Mouse (Mus musculus): ENCODE measurements around the gene Prkci.

DNA sequence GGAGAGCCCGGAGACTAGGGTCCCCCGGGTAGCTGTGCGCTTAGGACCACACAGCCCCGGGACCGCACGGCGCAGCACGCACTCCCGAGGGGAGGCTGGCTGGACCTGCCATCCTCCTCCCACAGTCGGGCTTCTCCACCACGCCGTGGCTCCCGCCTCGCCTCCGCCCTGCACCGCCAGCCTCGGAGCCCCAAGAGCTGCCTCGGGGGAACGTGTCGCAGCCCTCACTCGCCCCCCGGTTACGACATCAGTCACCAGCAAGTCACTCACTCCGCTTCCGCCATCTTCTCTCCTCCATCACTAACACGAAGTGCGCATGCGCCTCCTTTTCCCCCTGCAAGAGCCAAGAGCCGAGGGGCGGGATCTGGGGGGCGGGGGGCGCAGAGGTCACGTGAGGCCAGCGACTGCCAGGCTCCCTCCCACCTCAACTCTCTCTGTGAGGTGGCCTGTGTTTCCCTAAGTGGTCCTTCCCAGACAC is 26.4 kb upstream of the Prkci start, which contains the start of gene Phc3:
- no peak for TF ChIP-seq ZC3H11A (IDR thresholded peaks at IDR 0.05; ENCODE audit: borderline replicate concordance, low read depth, low read length)
- no peak for TF ChIP-seq ZNF384 (IDR thresholded peaks at IDR 0.05; ENCODE audit: low read depth, low read length)
- peak; percentile 72; the same call in 1 of the 2 replicates for TF ChIP-seq HCFC1 (IDR thresholded peaks at IDR 0.05; ENCODE audit: borderline replicate concordance, insufficient read depth, low read length)
- no peak for TF ChIP-seq MAFK (IDR thresholded peaks at IDR 0.05; ENCODE audit: insufficient read depth, low read depth, low read length)

All from ES-E14 (cell line).